Mouse (Mus musculus) neural tube, embryonic 15.5 days (tissue): Measurements from ENCODE around the gene Foxp1. TPM values are rescaled to one million over a fixed set of nuclear protein-coding genes. Genes with fewer than 3 reads are reported as not detected.

Experiments used
- ATAC-seq: fragments of 200-750 bp; cut with Nextera tagmentation; 2 replicates; pipeline ENCODE4 v1.8.0; 2017; ENCODE audit warnings: mild to moderate bottlenecking, moderate TSS enrichment, moderate library complexity; ENCODE audit not compliant: low FRiP score
- H3K27ac ChIP-seq: fragments of 300-500 bp; sonication (generic); replicated peaks from 2 replicates; pipeline ENCODE4 v1.5.1; 2015; ENCODE audit warnings: mild to moderate bottlenecking, inconsistent platforms
- H3K27me3 ChIP-seq: fragments of 300-500 bp; sonication (generic); replicated peaks from 2 replicates; pipeline ENCODE4 v1.6.1; 2015; ENCODE audit warnings: inconsistent platforms
- H3K36me3 ChIP-seq: fragments of 300-500 bp; sonication (generic); 2 replicates; pipeline ENCODE4 v1.6.1; 2015; ENCODE audit warnings: inconsistent platforms
- H3K4me1 ChIP-seq: fragments of 300-500 bp; sonication (generic); 2 replicates; pipeline ENCODE4 v1.6.1; 2015; ENCODE audit warnings: inconsistent platforms
- H3K4me2 ChIP-seq: fragments of 300-500 bp; sonication (generic); 2 replicates; pipeline ENCODE4 v1.6.1; 2015; ENCODE audit warnings: inconsistent platforms, mild to moderate bottlenecking, moderate library complexity
- H3K4me3 ChIP-seq: fragments of 300-500 bp; sonication (generic); replicated peaks from 2 replicates; pipeline ENCODE4 v1.5.1; 2015; ENCODE audit warnings: mild to moderate bottlenecking, inconsistent platforms
- H3K9ac ChIP-seq: fragments of 300-500 bp; sonication (generic); replicated peaks from 2 replicates; pipeline ENCODE4 v1.6.1; 2015; ENCODE audit warnings: mild to moderate bottlenecking, inconsistent platforms
- H3K9me3 ChIP-seq: fragments of 300-500 bp; sonication (generic); replicated peaks from 2 replicates; pipeline ENCODE4 v1.6.1; 2016; ENCODE audit warnings: inconsistent platforms
- WGBS: fragments of 180-500 bp; shearing (Covaris S2); methylation state at CpG from one replicate; pipeline ENCODE4 v1.1.7; 2015; ENCODE audit warnings: mixed read lengths; 5-methylcytosine and 5-hydroxymethylcytosine counted together
- polyA plus RNA-seq: library from polyadenylated mRNA; unstranded; fragments of >200 nt; fragmentation: Nextera tagmentation; extraction: Ambion mirVana; gene quantifications from 2 replicates; pipeline ENCODE4 v1.2.1, GENCODE M21; 2015

Foxp1 gene
- polyA plus RNA-seq, 1 experiment from 2014 or later = 51.0 TPM

DNA sequence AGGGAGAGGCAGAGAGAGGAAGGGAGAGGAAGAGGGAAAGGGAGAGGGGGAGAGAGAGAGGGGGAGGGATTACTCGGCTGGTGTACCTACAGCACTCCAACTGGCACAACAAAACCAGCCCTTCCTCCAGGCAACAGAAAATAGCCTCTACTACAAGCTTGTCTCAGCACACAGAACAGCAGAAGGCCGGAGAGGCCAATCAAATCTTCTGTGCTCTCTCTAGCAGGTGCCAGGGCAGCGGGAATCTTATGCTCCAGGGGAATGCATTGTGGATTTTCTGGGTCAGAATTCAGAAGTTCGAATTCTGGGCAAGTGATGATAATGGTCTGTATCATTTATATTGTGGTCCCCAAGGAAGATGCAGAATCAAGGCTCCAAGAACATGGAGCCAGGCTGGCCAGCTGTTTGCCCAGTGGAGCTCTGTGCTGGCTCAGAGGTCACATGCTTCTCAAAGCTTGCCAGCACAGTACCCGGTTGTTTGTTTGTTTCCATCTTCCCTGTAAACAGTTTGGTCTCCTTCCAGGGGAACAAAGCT is 11.8 kb upstream of the Foxp1 start:
- H3K9ac ChIP-seq = no peak overlapping the region
- H3K27ac ChIP-seq = no peak overlapping the region
- H3K4me3 ChIP-seq = no peak overlapping the region
- 50% methylated on average over 5 of the region's 5 CpGs for WGBS
- H3K9me3 ChIP-seq = no peaks in the 10 kb centered on the region
- no peaks in the 10 kb centered on the region for H3K36me3 ChIP-seq
- ATAC-seq = peak; percentile 38; the same call in 1 of the 2 replicates
- no peaks in the 10 kb centered on the region; the same call in 1 of the 2 replicates for H3K27me3 ChIP-seq
- no peaks in the 10 kb centered on the region for H3K4me1 ChIP-seq
- H3K4me2 ChIP-seq = no peak overlapping the region

DNA sequence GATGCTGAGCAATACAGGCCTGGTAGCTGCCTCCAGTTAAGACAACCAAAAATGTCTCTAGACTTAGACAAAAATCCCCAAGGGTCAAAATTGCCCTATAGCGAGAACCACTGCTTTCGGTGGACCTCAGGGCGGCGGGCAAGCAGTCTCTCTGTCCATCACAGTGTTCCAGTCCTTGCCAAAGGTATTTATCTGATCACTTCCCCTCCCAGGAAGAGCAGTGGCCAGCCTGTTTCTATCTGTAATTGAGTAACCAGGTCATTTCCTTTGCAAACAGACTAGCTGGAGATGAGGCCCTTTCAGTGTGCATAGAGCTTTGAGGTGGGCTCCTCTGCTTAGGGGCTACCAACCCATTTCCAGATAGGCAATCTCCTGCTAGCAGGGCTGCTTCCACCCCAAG is 9.9 kb upstream of the Foxp1 start:
- Histone ChIP-seq H3K4me3 (no peak overlapping the region), H3K4me2 (no peak overlapping the region), H3K9ac (no peak overlapping the region), H3K27me3 (no peaks in the 10 kb centered on the region; the same call in 1 of the 2 replicates), H3K9me3 (no peaks in the 10 kb centered on the region), H3K4me1 (no peaks in the 10 kb centered on the region), H3K36me3 (peaks cover 2% of the 10 kb centered on the region; the same call in 1 of the 2 replicates), H3K27ac (no peak overlapping the region)
- ATAC-seq = no peak
- WGBS = 96% methylated on average over 4 of the region's 4 CpGs

DNA sequence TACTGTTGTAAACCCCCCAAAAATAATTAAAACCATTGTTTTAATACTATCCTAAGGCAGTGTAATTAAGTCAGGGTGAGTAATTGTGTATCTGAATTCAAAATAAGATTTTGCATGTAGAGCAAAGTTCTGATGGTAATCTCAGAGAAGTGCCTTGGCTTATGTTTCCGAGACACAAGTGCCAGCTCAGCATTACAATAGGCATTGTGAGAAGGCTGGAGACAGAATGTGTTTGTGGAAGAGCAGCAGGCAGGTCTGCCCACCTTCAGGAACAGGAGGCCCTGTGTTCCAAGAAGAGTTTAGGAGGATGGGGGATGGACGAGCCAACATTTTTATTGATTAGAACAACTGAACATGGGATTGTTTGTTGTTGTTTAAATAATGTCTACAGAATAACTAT is 6.5 kb upstream of the Foxp1 start:
- H3K9me3 ChIP-seq = no peaks in the 10 kb centered on the region
- no peak for ATAC-seq
- no peak overlapping the region for H3K4me2 ChIP-seq
- no peak overlapping the region for H3K4me3 ChIP-seq
- no peak overlapping the region for H3K9ac ChIP-seq
- peaks cover 2% of the 10 kb centered on the region; the same call in 1 of the 2 replicates for H3K4me1 ChIP-seq
- no peaks in the 10 kb centered on the region; the same call in 1 of the 2 replicates for H3K27me3 ChIP-seq
- no peak overlapping the region for H3K27ac ChIP-seq
- H3K36me3 ChIP-seq = peaks cover 3% of the 10 kb centered on the region; the same call in 1 of the 2 replicates
- 76% methylated on average over 2 of the region's 2 CpGs for WGBS

DNA sequence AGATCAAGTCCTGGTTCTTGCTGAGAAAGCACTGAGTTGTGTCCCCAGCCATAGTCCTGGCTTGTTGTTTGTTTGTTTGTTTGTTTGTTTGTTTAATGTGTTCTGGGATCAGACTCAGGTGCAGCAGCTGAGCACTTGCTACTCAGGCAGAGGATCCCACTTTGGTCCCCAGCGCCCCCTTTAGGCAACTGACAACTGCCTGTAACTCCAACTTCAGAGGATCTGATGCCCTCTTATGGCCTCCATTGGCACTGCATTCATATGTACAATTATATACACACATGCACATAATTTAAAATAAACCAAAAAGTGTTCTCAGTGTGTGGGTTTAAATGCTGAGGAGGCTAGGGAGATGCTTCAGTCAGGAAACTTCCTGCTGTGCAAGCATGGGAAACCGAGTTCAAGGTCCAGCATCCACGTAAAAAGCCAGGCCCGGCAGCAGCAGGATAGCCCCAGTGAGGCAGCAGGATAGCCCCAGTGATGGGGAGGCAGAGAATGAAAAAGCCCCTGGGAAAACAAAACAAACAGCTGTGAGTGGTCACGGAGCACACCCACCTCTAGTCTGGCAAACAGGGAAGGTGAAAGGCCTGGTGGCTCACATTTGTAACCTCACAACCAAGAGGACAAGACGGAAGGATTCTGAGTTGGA is 5.1 kb upstream of the Foxp1 start:
- H3K4me1 ChIP-seq = peaks cover 7% of the 10 kb centered on the region; the same call in 1 of the 2 replicates
- H3K36me3 ChIP-seq = peaks cover 3% of the 10 kb centered on the region; the same call in 1 of the 2 replicates
- no peak overlapping the region for H3K4me3 ChIP-seq
- ATAC-seq = no peak
- H3K27me3 ChIP-seq = no peaks in the 10 kb centered on the region; the same call in 1 of the 2 replicates
- H3K27ac ChIP-seq = no peak overlapping the region
- no peak overlapping the region for H3K4me2 ChIP-seq
- no peak overlapping the region for H3K9ac ChIP-seq
- WGBS = 95% methylated on average over 6 of the region's 6 CpGs
- H3K9me3 ChIP-seq = no peaks in the 10 kb centered on the region

DNA sequence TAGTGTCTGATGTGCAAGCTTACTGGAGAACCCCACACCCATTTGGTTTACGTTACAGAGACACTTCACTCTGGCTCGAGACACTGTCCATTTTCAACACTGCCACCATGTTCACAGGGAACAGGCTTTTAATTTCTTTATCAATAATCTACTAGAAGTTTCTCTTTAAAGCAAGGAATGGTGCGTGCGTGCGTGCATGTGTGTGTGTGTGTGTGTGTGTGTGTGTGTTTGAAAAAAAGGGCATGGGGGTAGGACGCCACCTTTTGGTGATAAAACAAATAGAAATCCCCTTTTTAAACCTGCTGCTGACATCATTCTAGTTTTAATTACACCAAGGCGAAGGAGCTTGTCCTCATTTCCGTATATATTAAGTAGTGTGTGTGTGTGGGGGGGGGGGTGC is 2.8 kb upstream of the Foxp1 start:
- no peak for ATAC-seq
- Histone ChIP-seq H3K9me3 (no peaks in the 10 kb centered on the region), H3K27ac (no peak overlapping the region), H3K4me2 (no peak overlapping the region), H3K4me1 (peaks cover 24% of the 10 kb centered on the region), H3K9ac (no peak overlapping the region), H3K36me3 (peaks cover 3% of the 10 kb centered on the region; the same call in 1 of the 2 replicates), H3K27me3 (no peaks in the 10 kb centered on the region), H3K4me3 (no peak overlapping the region)
- WGBS = 36% methylated on average over 8 of the region's 8 CpGs

DNA sequence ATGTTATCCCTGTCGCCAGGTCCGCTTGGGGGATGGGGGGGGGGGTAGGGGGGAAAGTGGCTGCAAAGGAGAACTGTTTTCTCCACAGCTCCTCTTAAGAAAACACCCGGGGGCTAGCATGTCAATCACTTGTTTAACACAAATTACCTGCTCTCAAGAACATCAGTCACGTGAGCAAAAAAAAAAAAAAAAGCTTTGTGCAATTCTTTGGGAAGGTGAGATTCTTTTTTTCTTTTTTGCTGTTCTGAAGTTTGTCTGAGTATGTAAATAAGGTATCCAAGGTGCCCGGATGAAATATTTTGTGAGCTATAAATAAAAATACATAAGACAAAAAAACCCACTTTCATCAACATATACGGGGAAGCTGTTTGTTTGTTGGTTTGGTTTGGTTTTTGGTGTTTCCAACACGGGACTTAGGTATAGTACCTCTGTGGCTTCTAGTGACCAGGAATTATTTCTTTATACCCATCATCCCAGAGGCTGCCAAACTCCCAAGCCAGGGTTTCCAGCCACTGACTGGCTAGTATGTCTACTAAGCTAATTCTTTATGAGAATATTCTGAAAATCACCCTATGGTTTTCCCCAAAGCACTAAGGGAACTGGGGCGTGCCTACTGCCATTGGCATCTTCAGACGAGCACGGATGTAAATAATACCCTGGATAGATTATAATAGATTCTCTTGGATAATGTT is 1.3 kb upstream of the Foxp1 start:
- Histone ChIP-seq H3K27ac (peak overlapping the region; percentile 100), H3K36me3 (peaks cover 3% of the 10 kb centered on the region; the same call in 1 of the 2 replicates), H3K9ac (peak overlapping the region; percentile 88), H3K27me3 (no peaks in the 10 kb centered on the region), H3K4me3 (peak overlapping the region; percentile 76), H3K4me1 (peaks cover 31% of the 10 kb centered on the region), H3K4me2 (peak overlapping the region; percentile 98), H3K9me3 (no peaks in the 10 kb centered on the region)
- WGBS = 17% methylated on average over 10 of the region's 10 CpGs
- no peak for ATAC-seq

DNA sequence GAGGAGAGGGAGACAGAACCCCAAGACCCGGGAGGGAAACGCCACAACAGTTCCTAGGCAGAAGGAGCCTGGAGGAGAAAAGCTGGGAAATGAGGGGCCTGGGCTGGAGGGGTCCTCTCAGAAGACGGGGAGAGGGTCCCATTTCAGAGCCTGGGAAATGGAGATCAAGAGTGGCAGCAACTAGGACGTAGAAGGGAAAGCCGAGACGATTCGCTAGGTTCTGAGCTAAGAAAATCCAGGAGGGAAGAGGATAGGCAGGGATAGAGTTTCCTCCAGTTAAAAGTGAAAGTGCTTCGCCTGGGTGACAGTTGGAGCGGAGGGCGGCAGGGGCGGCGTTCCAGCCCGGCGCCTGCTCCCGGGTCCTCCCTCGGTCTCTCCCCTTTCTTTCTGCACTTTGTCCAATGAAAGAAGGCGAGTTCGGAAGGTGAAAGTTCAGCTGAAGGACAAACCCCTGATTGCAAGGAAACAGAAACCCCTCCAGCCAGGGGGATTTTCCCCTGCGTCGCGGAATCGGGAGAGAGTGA is 650 bp upstream of the Foxp1 start:
- H3K4me2 ChIP-seq = peak overlapping the region; percentile 98
- WGBS = under 1% methylated on average over 22 of the region's 22 CpGs

DNA sequence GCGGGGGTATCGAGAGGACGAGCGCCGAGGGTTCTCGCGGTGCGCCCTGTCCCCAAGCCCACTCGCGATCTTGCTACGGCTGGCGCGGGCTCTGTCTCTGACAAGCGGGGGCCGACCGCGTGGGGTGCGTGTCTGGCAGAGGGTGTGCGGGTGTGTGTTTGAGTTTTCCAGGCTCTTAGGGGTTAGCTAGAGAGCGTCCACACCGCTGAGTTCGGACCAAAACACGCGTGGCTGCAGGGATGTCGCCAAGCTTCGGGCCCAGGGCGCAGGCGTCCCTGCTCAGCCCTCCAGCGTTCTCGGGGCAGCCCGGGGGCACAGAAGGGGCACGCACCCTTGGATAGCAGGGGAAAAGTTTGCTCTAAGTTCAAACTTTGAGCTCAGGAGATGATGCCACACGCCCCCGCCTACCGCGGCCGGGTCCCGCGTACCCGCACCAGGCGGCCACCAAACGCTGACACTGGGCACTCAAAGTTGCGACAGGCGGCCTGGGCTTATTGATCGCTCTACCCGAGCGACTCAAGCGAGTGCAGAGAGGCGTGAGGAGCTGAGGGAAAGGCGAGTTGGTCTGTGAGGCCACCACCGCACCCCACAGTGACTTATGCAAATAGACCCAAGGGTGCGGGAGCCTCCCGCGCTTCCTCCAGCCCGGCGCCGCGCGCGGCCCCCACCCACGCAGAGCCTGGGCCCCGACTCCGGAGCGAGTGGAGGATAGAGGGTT is 721 bp downstream of the Foxp1 start:
- Histone ChIP-seq H3K4me3 (peak overlapping the region; percentile 76), H3K9me3 (no peaks in the 10 kb centered on the region), H3K4me1 (peaks cover 31% of the 10 kb centered on the region), H3K9ac (peak overlapping the region; percentile 88), H3K4me2 (peak overlapping the region; percentile 98), H3K36me3 (no peaks in the 10 kb centered on the region), H3K27me3 (no peaks in the 10 kb centered on the region), H3K27ac (peak overlapping the region; percentile 100)
- under 1% methylated on average over 61 of the region's 64 CpGs for WGBS
- ATAC-seq = peak; percentile 23

More for the DNA sequence above, 650 bp upstream of the Foxp1 start:
- peak; percentile 60 for ATAC-seq
- Histone ChIP-seq H3K27ac (peak overlapping the region; percentile 100), H3K4me3 (peak overlapping the region; percentile 76), H3K36me3 (peaks cover 3% of the 10 kb centered on the region; the same call in 1 of the 2 replicates), H3K27me3 (no peaks in the 10 kb centered on the region), H3K9me3 (no peaks in the 10 kb centered on the region), H3K4me1 (peaks cover 31% of the 10 kb centered on the region), H3K9ac (peak overlapping the region; percentile 88)

DNA sequence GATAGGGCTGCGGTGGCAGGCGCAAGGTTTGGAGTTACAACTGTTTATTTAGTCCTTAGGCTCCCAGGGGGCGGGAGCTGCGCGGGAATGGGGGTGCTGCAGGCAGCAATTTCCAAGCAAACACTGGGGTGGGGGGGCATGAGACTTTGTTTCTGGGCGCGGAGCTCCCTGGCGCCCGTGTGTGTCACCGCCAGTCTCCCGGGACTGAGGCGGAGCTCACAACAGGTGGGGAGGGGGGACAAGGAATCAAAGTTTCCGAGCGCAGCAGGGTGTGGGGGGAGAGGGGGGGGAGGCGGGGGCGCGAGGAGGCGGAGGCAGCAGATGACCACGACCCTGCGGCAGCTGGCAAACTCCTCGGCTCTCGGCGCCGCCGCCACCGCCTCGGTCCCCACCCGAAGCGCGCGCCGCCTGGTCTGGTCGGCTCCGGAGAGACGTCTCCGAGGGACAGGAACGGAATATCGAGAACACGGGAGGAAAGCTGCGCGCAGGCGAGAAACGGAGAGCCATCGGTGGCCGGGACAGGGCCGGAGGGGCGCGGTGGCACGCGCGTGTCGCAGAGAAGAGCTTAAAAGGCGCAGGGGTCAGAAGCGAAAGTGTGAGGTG is 1.4 kb downstream of the Foxp1 start:
- Histone ChIP-seq H3K9me3 (no peaks in the 10 kb centered on the region), H3K9ac (peak overlapping the region; percentile 88), H3K27me3 (no peaks in the 10 kb centered on the region), H3K27ac (peak overlapping the region; percentile 100), H3K36me3 (no peaks in the 10 kb centered on the region), H3K4me2 (peak overlapping the region; percentile 98), H3K4me1 (peaks cover 31% of the 10 kb centered on the region), H3K4me3 (peak overlapping the region; percentile 76)
- peak; percentile 43 for ATAC-seq
- WGBS = under 1% methylated on average over 43 of the region's 54 CpGs

DNA sequence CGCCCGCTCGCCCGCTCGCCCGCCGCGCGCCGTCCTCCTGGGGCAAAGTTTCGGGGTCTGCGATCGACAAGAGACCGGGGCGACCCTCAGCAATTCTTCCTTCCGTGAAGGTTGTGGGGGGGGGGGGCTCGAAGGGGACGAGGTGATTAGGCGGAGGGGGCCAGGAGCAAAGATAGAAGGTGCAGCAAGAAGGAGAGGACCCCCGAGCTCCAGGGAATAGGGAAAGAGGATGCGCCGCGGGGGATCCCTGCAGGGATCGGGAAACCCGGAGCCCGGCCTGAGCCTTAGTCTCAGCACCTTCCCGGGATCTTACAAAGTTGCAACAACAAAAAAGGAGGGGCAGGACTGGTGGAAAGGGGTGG is 1.9 kb downstream of the Foxp1 start:
- peak overlapping the region; percentile 76 for H3K4me3 ChIP-seq
- H3K27me3 ChIP-seq = 0 out of 2 replicates have a peak, but pooled peaks cover 3% of the 10 kb centered on the region
- no peaks in the 10 kb centered on the region for H3K9me3 ChIP-seq
- H3K36me3 ChIP-seq = no peaks in the 10 kb centered on the region
- H3K27ac ChIP-seq = peak overlapping the region; percentile 100
- H3K9ac ChIP-seq = peak overlapping the region; percentile 88
- peak; percentile 58 for ATAC-seq
- peaks cover 31% of the 10 kb centered on the region for H3K4me1 ChIP-seq
- 0% methylated on average over 27 of the region's 27 CpGs for WGBS
- H3K4me2 ChIP-seq = peak overlapping the region; percentile 98
